Mouse (Mus musculus) spleen, adult 2 months (tissue): ENCODE data around the gene Alpi.

Experiments used
- CTCF ChIP-seq: fragments of 200-500 bp; IDR thresholded peaks from 2 replicates; pipeline ENCODE4 v1.5.1; 2011; ENCODE audit warnings: mild to moderate bottlenecking, inconsistent platforms; ENCODE audit not compliant: insufficient read depth, insufficient read length, insufficient replicate concordance; ENCODE audit errors: extremely low read depth
- POLR2A ChIP-seq: fragments of 200-500 bp; IDR thresholded peaks from 2 replicates; pipeline ENCODE4 v1.6.1; 2011; ENCODE audit warnings: low read depth, low read length, inconsistent platforms

GRCm38 (mm10) chr1:87098358-87098975, 2.9 kb downstream of the Alpi start:
- TF ChIP-seq CTCF, result peak; percentile 53; the same call in 1 of the 2 replicates
- no peak for TF ChIP-seq POLR2A
